Mouse (Mus musculus) megakaryocyte progenitor cell, adult 5-6 weeks (primary cell): ENCODE measurements around the gene Itm2c. TPM values are rescaled to one million over a fixed set of nuclear protein-coding genes. Genes with fewer than 3 reads are reported as not detected.

Experiments used
- ATAC-seq: replicated peaks from 2 replicates; pipeline ENCODE4 v1.8.0; 2016; ENCODE audit warnings: mild to moderate bottlenecking, moderate TSS enrichment, inconsistent platforms; ENCODE audit not compliant: poor library complexity
- total RNA-seq, 2 experiments: library from RNA; stranded (forward) in 1 of 2; stranded (reverse) in 1 of 2; fragments of 157-497, 149-512 nt in 1 of 2; fragments of 200-1000 nt in 1 of 2; gene quantifications; 2 replicates each; pipeline versions ENCODE4 v1.2.3 to v1.2.4; 2015 to 2017

Gene Itm2c
- total RNA-seq, 2 experiments from 2014 or later = 28.7 to 71.3 TPM

DNA sequence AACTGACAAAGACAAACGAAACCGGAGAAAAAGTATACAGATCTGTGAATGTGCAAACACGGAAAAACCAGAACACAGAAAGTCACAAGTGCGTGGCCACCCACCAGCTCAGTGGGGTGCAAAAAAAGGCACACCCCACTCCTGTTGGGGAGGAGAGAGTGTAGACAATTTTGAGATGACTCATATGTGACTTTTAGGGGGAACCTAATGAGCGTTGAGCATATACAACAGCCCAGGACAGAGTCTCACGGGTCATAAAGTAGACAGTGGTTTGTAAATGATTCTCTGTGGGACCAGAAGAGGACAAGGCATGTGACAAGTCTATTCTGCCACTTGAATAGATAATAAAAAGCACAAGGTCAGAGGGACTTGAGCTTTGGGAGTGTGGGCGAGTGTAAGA lies 39.1 kb downstream of the Itm2c start:
- ATAC-seq = no peak

DNA sequence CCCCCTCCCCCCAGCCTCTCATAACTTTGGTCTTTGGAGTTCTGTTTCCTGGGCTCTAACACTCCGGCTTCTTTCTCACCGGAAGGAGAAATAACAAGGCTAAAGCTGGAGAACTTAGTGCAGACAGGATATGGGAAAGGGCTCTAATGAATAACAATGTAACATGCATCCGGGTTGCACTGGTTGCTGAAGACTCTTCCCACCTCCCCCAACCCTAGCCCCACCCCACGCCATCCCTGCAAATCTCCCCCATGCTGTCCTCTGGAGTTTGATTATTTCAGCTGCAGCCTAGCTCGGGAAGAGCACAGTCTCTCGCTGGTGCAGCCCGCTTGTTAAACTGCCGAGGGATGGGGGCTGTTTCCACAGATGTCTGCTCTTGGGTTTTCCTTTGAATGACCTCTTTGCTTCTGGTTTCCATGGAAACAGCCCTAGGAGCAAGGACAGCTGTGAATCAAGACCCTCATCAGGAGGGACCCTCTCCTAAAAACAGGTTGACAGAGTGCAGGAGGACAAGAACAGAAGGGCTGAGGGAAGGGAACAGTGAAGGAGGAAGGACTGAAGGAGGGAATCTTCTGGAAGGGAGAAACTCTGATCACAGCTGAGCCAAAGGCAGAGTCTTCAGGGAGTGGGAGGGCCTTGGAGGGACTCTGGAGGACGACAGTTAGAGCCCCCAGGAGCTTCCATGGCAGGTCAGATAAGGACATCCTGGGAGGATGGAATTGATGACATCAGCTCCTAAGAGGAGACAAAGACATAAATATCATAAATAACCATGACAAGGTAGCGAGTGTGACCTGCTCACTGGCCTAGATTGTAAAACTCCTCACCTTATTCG lies 39.8 kb downstream of the Itm2c start:
- no peak for ATAC-seq

DNA sequence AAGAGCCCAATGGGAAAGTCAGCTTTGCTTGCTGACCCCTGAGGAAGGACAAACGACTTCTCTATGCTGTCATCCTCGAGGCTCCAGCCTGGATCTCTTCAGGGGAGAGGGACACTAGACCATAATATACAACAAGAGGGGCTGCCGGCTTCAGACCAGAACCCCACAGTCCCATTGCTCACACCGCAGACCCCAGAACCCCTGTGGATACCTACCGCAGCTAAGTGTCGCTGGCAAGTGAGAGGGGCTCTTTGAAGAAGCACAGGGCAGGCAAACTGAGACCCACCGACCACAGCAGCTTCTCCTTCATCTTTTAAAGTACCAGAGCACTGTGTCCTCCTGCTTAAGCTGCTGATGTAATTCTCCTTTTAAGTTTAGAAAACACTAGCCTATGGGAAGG lies 40.5 kb downstream of the Itm2c start:
- ATAC-seq = no peak

DNA sequence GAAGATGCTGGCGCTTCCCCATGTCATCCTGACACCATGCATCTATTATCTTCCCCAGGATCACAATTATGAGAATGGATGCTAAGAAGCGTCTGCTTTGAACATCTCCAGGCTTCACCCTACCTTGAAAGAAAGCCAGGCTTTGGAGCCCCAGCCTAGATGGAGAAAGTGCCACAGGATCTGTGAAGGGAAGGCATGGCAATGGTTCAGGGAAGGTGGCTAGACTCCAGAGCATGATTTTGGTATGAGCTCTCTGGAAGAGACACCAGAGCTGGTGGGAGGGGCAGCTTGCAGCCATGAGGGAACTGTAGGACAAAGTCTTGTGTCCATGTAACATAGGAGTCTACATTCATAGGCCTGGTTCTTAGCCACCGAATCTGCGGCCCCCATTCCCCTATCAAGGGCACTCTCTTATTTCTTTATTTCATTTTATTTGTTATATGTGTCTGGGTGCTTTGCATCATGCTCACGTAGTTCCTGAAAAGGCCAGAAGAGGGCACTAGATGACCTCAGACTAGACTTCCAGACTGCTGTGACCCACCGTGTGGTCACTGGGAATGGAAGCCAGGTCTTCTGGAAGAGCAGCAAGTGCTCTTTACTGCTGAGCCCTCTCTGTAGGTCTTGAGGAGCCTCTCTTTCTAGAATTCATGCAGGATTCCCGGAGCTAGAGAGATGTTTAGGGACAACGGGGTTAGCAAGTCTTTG lies 41.2 kb downstream of the Itm2c start:
- peak; percentile 95 for ATAC-seq

DNA sequence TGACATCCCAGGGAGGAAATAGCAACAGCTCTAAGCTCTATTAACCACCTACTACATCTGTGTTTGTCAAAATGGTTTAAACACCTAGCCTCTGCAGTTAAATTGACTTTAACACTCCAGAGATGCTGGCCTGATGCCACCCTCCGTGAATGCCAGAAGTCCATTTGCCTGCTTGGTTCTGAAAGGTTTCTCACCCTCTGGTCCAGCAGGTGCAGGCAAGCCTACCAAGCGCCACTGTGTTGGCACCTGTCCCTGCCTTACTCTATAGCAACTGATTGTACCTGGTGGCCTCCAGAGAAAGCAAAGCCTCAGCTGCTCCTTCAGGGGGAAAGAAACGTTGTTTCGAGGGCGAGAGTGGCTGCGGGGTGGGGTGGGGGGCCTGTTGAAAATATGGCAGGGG lies 42.2 kb downstream of the Itm2c start:
- no peak for ATAC-seq

DNA sequence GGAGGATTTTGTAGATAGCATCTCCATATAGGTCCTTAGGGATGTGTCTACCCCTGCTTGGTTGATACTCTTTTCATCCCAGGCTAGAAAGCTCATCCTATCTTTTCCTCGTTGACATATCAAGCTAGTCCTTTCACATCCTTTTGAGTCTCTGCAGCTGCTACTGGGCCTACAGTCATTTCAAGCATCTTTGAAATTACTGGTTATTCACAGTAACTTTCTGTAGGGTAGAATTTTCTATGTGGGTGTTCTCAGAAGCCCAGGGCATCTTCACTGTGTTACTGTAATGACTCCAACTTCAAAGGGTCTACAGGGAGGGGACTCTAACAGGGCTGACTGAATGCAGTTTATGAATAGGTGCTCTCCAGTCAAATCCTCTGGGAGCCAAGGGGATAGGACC lies 43.2 kb downstream of the Itm2c start:
- ATAC-seq = no peak

DNA sequence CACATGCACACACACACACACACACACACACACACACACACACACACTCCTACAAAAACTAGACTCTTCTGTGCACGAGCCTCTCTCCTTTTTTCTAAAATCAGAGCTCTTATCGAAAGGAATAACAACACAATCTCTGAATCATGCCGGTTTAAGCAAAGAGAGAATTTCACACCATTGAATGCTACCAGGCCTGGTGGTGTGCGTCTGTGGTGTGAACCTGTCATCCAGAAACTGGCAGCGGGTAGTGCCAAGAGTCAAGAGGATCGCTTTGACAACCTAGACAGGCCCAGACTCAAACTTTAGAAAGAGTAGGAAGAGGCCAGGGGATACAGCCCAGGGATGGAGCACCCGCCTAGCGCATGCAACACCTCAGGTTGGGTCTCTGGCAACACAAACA lies 48.2 kb downstream of the Itm2c start:
- no peak for ATAC-seq

DNA sequence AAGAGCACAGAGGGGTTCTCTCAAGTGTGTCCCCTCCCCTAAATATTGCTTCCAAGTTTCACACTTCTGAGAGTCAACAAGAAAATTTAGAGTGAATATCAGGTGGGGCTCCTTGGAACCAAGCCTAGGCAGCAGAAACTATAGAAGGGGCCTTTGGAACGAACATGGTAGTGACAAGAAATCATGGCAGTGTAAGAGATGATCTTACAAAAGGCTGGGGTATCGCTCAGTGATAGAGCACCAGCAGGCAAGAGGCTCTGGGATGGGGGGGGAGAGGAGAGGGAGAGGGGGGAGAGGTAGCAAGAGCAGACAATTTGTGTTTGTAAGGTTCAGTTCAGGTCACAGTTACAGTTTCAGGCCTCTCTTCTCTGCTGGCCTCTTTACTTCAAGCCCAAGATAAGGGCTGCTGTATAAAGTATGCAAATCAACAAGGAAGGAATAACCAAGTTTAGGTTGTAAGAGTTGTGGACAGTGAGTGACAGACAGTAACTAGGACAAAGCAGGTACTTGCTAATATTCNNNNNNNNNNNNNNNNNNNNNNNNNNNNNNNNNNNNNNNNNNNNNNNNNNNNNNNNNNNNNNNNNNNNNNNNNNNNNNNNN lies 55.1 kb downstream of the Itm2c start:
- ATAC-seq = no peak

DNA sequence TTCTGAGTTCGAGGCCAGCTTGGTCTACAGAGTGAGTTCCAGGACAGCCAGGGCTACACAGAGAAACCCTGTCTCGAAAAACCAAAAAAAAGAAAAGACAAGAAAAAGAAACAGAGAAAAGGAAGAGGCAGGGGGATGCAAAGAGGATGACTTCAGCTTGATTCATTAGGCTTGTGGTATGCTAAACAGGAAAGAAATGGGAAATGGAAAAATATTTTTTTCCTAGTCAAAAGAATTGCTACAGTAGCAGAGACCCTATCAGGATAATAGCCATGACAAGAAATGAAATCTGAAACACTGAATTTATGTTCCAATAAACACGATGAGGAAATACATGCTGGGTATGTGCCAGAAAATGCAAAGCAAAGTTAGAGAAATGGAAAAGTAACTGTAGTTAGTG lies 61.1 kb downstream of the Itm2c start:
- no peak for ATAC-seq

DNA sequence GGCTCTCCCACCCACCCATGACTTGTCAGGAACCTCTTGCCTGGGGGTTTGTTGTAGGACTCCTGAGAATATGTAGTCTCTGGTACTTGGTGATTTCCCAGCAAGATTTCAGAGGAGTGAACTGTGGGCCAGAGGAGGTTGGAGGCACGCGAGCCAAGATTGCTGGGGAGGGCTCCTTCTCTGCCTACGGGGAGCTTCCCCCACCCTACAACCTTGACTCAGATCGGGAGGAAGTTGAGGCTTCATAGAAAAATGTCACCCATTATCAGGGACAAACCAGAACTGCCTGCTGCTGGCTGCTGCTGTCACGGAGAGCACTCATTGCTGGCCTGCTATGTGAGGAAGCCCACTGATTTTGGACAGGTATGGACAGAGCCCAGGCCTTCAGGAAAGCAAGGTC lies 63.2 kb downstream of the Itm2c start:
- peak; percentile 24 for ATAC-seq

DNA sequence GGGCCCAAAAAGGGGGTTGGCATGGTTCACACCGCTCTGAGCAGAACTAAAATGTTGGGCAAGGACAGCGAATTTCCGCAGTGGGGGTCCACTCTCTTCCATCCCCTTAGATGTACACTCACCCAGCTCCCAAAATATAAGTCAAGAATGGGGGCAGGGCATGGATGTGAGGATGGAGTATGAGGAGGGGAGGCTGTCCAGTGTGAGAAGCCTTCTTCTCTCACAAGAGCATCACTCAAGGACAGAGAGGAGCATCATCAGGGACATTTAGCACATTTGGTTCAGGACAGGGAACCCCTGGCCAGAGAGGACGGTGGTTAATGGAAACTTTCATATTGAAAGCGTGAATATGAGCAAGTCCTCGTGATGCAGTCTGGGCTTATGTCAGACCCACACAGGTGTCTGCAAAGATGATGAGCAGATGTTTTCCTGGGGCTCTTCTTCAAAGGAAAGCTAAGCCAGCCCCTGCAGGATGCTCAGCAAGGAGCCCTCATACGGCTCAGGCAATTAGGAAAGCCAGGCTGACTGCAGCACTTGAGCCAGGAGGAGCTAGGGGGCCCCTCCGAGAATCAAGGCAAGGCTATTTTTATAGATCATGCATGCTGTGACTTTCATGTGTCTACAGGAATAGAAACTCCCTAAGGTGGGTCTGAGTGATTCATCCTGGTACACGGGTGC lies 64.0 kb downstream of the Itm2c start:
- ATAC-seq = no peak

Other genes starting within 250 kb of the Itm2c start
- 126 and 135 TPM in 2 replicates for gene Sp100, start 244.3 kb upstream of the Itm2c start, total RNA-seq (2015)
- 63.4 and 82.1 TPM in 2 replicates for gene Sp100, start 244.3 kb upstream of the Itm2c start, total RNA-seq (2017)
- gene A630001G21Rik, start 115.6 kb upstream of the Itm2c start, total RNA-seq (2015) = 81.4 and 86.3 TPM in 2 replicates
- 57.5 and 65.8 TPM in 2 replicates for gene A630001G21Rik, start 115.6 kb upstream of the Itm2c start, total RNA-seq (2017)
- gene Cab39, start 100.8 kb upstream of the Itm2c start, total RNA-seq (2015) = 83.1 and 84.9 TPM in 2 replicates
- gene Cab39, start 100.8 kb upstream of the Itm2c start, total RNA-seq (2017) = 122 and 126 TPM in 2 replicates
- 0.07 TPM in 1 of 2 replicates, not detected in the other for gene 4933407L21Rik, start 34.2 kb downstream of the Itm2c start, total RNA-seq (2015)
- not detected in 2 replicates for gene 4933407L21Rik, start 34.2 kb downstream of the Itm2c start, total RNA-seq (2017)
- not detected in 2 replicates for gene Gpr55, start 66.7 kb downstream of the Itm2c start, total RNA-seq (2015)
- gene Gpr55, start 66.7 kb downstream of the Itm2c start, total RNA-seq (2017) = not detected in 2 replicates
- not detected in 2 replicates for gene Spata3, start 122.5 kb downstream of the Itm2c start, total RNA-seq (2015)
- gene Spata3, start 122.5 kb downstream of the Itm2c start, total RNA-seq (2017) = not detected in 2 replicates
- not detected in 2 replicates for gene 2810459M11Rik, start 151.6 kb downstream of the Itm2c start, total RNA-seq (2015)
- gene 2810459M11Rik, start 151.6 kb downstream of the Itm2c start, total RNA-seq (2017) = not detected in 2 replicates
- gene Psmd1, start 170.1 kb downstream of the Itm2c start, total RNA-seq (2015) = 94.8 and 129 TPM in 2 replicates
- 156 and 166 TPM in 2 replicates for gene Psmd1, start 170.1 kb downstream of the Itm2c start, total RNA-seq (2017)
- gene Htr2b, start 217.7 kb downstream of the Itm2c start, total RNA-seq (2015) = not detected in 2 replicates
- not detected in 2 replicates for gene Htr2b, start 217.7 kb downstream of the Itm2c start, total RNA-seq (2017)
- 4.0 and 10.6 TPM in 2 replicates for gene Gm21972, start 239.4 kb downstream of the Itm2c start, total RNA-seq (2015)
- 9.4 TPM in 1 of 2 replicates, not detected in the other for gene Gm21972, start 239.4 kb downstream of the Itm2c start, total RNA-seq (2017)